Mouse (Mus musculus) left cerebral cortex, postnatal 36 days (tissue): ENCODE measurements around the gene Arhgef38. TPM values are rescaled to one million over a fixed set of nuclear protein-coding genes. Genes with fewer than 3 reads are reported as not detected.

ENCODE experiments used
- DNase-seq, 2 experiments: peaks; one replicate each; pipeline ENCODE4 v3.0.0; 2021 to 2022; ENCODE audit warnings: low spot score in 2 of 2, mixed read lengths in 1 of 2
- intact Hi-C: fragments of 180-260 bp; cut with DNase I; formaldehyde crosslinking; loops from one replicate; pipeline ENCODE4 v1.15.1; 2025
- total RNA-seq, 2 experiments: library from RNA; stranded (reverse); gene quantifications; 2 replicates each; pipeline ENCODE4 v1.2.3; 2021

Gene Arhgef38
- total RNA-seq, 2 experiments from 2014 or later: not detected

DNA sequence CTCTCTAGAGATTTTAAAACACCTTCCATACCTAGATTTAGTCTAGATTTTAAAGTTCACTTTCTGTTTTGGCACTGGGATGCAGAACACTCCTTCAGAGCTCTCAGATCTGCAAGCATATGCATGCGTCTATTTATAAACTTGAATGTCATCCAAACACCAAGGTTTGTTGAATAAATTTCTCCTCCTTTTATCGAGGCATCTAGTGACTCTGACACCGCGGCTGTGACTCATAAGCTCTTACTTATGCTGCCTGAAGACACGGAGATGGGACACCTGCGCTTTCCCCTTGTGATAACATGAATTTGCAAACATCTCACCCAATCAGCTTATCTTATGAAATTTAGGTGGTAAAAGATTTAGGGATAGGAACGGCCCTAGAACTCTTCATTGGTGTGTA lies 65.0 kb downstream of the Arhgef38 start:
- no peak for DNase-seq
- intact Hi-C loops: no loop called here

- intact Hi-C loops: no loop called here
These were observed 67.2 kb downstream of the Arhgef38 start for GRCm38 (mm10) chr3:133167550-133167949.

GRCm38 (mm10) chr3:133165130-133165529 lies 69.6 kb downstream of the Arhgef38 start:
- DNase-seq: peak; percentile 50 to 54
- intact Hi-C loops: no loop called here

More at GRCm38 (mm10) chr3:133167550-133167949, 67.2 kb downstream of the Arhgef38 start:
- no peak for DNase-seq

DNA sequence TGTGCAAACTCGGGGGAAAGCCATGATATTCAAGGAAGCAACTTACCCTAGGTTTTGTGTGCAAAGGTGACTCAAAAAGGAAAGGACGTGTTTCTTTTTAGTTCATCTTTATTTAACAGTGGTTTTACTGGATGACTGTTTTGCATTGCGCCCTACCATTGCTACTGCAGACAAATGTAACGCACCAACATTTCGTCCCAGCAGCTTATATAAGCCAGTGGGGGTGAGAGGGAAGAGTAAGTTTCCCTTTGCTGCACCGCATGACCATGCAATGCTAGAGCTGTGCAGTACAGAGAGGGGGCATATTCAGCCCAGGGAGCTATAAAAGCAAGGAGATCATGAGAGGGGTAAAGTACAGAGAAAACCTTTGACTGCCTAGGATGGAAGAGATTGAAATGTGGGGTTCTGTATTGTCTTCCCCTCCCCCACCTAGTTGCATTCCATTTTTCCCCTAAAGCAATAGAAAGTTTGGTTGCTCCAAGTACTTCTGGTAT lies 70.8 kb downstream of the Arhgef38 start:
- no peak for DNase-seq
- intact Hi-C loops: no loop called here

- DNase-seq: no peak
- intact Hi-C loops: no loop called here
These were observed 71.6 kb downstream of the Arhgef38 start for GRCm38 (mm10) chr3:133163174-133163573.

GRCm38 (mm10) chr3:133161407-133161806 lies 73.3 kb downstream of the Arhgef38 start:
- intact Hi-C loops: no loop called here
- no peak for DNase-seq

DNA sequence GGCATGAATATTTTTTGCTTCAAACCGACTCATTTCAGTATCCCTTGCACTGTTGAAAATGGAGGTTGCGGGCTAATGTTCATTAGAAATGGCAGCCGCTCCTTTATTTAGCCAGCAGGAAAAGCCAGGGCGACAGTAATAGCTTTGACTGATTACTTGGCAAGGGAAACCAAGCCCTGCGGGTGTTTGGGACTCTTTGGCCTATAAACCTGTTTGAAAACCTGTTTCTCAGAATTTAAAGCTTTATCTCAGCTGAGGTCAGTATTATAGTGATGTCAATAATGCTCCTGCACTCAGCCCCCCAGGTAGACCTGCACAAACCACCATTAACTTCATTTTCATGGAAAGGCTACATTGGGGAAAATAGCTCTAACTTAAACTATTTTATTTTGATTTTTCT lies 76.5 kb downstream of the Arhgef38 start:
- DNase-seq: no peak
- intact Hi-C loops: no loop called here

DNA sequence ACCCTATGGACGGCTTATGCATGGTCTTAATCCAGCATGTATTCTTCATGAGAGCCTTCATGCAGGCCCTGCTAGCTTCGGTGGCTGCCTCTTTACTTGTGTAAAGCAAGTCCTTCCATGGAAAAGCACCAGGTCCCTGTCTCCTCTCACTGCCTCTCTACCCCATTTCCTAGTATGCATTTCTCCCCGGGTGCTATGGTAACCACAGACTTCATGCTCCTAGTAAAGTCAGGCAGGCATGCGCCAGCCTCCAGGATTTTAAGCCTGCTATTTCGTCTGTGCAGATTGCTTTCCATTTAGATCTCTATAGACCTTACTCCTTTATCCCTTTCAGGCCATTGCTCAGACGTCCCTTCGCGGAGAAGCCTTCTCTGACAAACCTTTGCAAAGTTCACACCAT lies 80.1 kb downstream of the Arhgef38 start:
- intact Hi-C loops: no loop called here
- DNase-seq: peak; percentile 18 to 30

DNA sequence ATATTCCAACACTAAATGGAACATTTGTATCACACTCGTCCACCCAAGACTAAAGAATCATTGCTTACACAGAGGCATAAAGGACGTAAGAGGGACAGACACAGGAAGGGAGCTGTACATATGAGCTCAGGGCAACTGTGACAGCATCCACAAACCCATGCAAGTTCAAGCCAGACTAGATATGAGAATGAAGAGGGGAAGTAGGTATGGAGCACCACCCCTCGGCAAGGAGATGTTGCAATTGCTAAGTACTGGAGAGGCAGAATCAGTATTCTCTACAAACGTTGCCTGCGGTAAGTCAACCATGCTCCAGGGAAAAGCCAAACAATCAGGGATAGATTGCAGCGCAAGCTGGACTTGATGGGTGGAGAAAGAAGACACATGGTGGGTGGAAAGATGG lies 81.1 kb downstream of the Arhgef38 start:
- DNase-seq: no peak
- intact Hi-C loops: no loop called here

DNA sequence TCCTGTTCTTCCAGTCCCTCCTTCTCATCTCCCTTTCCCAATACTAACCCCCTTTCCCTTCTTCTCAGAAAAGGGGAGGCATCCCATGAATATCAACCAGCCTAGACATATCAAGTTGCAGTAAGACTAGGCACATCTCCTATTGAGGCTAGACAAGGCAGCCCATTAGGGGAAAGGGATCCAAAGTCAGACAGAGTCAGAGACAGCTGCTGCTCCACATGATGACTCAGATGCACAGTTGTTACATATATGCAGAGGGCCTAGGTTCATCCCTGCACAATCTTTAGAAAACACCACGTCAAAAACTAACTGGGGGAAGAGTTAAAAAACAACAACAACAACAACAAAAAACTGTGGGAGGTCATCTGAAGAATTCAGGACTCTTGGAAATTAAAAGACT lies 81.9 kb downstream of the Arhgef38 start:
- intact Hi-C loops: no loop called here

GRCm38 (mm10) chr3:133151629-133152028 lies 83.1 kb downstream of the Arhgef38 start:
- intact Hi-C loops: no loop called here

More for the DNA sequence above, 81.9 kb downstream of the Arhgef38 start:
- DNase-seq: no peak

DNA sequence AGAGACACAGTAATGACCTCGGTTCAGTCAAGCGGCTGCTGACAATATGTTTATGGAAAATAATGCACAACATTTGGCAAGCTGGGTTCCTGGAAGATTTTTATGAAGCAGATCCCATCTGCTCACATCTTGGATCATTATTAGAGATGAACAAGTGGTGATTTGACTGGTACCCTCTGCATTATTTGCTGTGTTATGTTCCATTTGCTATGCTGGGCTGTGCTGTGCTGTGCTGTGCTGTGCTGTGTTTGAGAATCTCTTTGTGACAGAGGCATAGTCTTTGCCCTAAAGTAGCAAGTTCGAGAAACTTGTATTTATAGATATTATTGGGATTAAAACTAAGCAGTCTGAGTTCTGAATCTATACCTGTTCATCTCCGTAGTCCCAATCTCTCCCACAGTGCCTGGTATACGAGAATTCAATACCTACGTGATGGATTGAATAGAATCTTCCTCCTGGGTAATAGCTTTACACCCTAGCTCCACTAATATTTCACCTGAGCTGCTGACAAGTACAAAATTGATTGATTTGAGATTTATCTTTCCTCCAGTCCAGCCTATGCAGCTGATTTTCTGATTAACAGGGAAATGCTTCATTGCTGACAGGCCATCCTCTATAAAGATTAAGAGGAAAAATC lies 90.1 kb downstream of the Arhgef38 start:
- intact Hi-C loops: no loop called here
- no peak for DNase-seq

More at GRCm38 (mm10) chr3:133151629-133152028, 83.1 kb downstream of the Arhgef38 start:
- DNase-seq: no peak

- intact Hi-C loops: no loop called here
- DNase-seq: no peak
These were observed 92.9 kb downstream of the Arhgef38 start for GRCm38 (mm10) chr3:133141877-133142276.

DNA sequence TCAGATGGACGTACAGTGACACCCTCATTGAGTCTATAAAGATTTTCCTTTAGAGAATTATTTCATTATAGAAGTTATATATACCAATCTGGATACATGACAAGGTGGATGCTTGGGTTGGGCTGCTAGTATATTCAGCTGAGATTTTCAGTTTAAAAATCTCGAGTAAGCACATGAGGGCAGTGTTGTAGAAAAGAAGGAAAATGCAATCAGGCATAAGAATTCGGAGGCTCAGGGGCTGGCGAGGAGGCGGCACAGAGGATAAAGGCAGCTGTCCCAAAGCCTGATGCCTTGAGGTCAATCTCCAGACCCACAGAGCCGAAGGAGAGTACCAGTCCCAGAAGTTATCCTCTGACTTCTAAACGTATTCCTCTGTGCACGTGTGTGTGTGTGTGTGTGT lies 102.1 kb downstream of the Arhgef38 start:
- intact Hi-C loops: loop anchor here (5.0 kb wide), 1 partner anchor 140 kb away; no protein-coding TSS in a partner anchor
- DNase-seq: no peak

DNA sequence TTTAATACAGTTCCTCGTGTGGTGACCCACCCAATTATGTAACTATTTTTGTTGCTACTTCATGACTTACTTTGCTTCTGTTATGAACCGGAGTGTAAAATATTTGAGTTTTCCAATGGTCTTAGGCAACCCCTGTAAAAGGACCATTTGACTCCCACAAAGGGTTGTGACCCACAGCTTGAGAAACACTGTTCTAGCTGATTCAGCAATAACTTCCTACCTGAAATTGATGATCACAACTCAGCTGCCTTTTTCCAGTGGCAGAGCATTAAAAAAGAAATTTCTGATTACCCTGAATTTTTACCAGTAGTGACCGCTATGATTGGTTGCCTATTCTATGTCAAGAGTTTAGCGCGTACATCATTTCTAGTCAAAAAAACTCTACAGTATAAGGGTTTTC lies 103.4 kb downstream of the Arhgef38 start:
- intact Hi-C loops: loop anchor here (5.0 kb wide), 1 partner anchor 141 kb away; no protein-coding TSS in a partner anchor
- DNase-seq: no peak

DNA sequence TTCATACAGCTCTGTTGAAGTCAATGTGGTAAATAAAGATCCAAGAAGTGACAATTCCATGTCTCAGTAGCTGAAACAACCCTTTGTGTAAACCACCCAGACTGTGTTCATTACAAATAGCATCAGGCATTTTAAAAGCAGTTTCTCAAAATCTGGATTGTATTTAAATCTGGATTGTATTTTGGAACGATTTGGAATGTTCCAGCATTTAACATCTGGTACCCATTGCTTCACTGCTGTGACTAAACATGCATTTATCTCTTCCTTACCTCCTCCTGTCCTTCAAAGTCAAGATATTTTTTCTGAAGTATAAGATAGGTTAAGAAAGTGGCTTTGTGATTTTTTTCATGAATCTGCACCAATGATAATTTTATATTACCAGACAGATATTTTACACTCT lies 121.5 kb downstream of the Arhgef38 start:
- DNase-seq: no peak
- intact Hi-C loops: loop anchor here (10.0 kb wide), 1 partner anchor 1512 kb away; no protein-coding TSS in a partner anchor

- intact Hi-C loops: loop anchor here (1.0 to 10.0 kb wide), 2 partner anchors 161 to 1513 kb away; no protein-coding TSS in a partner anchor
- DNase-seq: no peak
These were observed 123.0 kb downstream of the Arhgef38 start for GRCm38 (mm10) chr3:133111741-133112140.

GRCm38 (mm10) chr3:133109844-133110243 lies 124.9 kb downstream of the Arhgef38 start:
- intact Hi-C loops: loop anchor here (10.0 kb wide), 1 partner anchor 1515 kb away; no protein-coding TSS in a partner anchor

GRCm38 (mm10) chr3:133108731-133109130 lies 126.0 kb downstream of the Arhgef38 start:
- intact Hi-C loops: no loop called here
- no peak for DNase-seq

More at GRCm38 (mm10) chr3:133109844-133110243, 124.9 kb downstream of the Arhgef38 start:
- DNase-seq: no peak

DNA sequence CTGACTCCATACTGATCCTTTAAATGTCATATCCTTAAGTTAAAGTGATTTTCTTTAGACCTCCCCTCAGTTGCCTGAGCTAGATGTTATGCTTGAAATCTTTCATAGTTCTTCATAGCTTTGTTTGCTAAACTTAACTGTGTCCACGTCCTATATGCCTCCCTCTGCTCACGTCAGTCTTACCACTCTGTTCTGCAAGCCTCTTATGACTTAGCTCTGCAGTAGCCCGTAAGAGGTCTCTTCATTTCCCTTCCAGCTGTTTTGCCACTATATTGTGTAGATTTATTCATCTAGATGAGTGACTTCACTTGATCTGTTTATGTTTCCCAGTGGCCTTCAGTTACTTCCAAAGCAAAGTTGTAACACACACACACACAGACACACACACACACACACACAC lies 130.3 kb downstream of the Arhgef38 start:
- DNase-seq: no peak
- intact Hi-C loops: no loop called here

DNA sequence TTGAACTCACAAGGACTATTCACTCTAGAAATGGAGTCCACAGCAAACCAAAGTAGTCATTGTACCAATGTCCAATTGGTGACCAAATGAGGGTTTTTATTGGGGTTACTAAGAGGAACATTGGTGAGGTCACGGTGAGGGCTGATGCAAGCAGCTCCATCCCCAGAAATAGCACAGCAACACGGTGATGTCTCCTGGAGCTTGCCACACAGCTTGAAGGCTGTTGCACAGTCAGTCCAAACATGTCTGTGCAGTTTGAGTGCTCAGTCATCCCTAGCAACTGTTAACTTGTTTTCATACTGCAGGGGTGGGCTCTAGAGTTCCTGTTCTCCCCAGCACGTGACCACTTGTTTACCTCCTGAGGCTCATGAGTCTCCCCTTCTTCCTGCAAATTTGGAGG lies 131.0 kb downstream of the Arhgef38 start:
- intact Hi-C loops: no loop called here
- no peak for DNase-seq
